Mouse (Mus musculus) limb, embryonic 15.5 days (tissue): ENCODE measurements around the gene Col9a1. TPM values are rescaled to one million over a fixed set of nuclear protein-coding genes. Genes with fewer than 3 reads are reported as not detected.
A peak's percentile ranks its signal among the peaks of the same experiment; 100 is the strongest.

Experiments used
- ATAC-seq: fragments of 200-750 bp; cut with Nextera tagmentation; 2 replicates; pipeline ENCODE4 v1.8.0; 2017; ENCODE audit warnings: low read depth, moderate TSS enrichment; ENCODE audit not compliant: insufficient number of reproducible peaks, low FRiP score, low TSS enrichment
- H3K27ac ChIP-seq: fragments of 300-500 bp; sonication (generic); 2 replicates; pipeline ENCODE4 v1.5.1; 2015; ENCODE audit warnings: moderate library complexity, mild to moderate bottlenecking, inconsistent platforms
- H3K27me3 ChIP-seq: fragments of 300-500 bp; sonication (generic); 2 replicates; pipeline ENCODE4 v1.6.1; 2015; ENCODE audit warnings: inconsistent platforms
- H3K36me3 ChIP-seq: fragments of 300-500 bp; sonication (generic); 2 replicates; pipeline ENCODE4 v1.6.1; 2015; ENCODE audit warnings: inconsistent platforms
- H3K4me1 ChIP-seq: fragments of 300-500 bp; sonication (generic); 2 replicates; pipeline ENCODE4 v1.6.1; 2015; ENCODE audit warnings: inconsistent platforms
- H3K4me2 ChIP-seq: fragments of 300-500 bp; sonication (generic); 2 replicates; pipeline ENCODE4 v1.6.1; 2015; ENCODE audit warnings: mild to moderate bottlenecking, inconsistent platforms
- H3K4me3 ChIP-seq: fragments of 300-500 bp; sonication (generic); 2 replicates; pipeline ENCODE4 v1.5.1; 2015; ENCODE audit warnings: mild to moderate bottlenecking, inconsistent platforms
- H3K9ac ChIP-seq: fragments of 300-500 bp; sonication (generic); 2 replicates; pipeline ENCODE4 v1.6.1; 2015; ENCODE audit warnings: inconsistent platforms
- H3K9me3 ChIP-seq: fragments of 300-500 bp; sonication (generic); 2 replicates; pipeline ENCODE4 v1.6.1; 2016; ENCODE audit warnings: inconsistent platforms
- WGBS: fragments of 180-500 bp; shearing (Covaris S2); methylation state at CpG from one replicate; pipeline ENCODE4 v1.1.7; 2015; 5-methylcytosine and 5-hydroxymethylcytosine counted together
- polyA plus RNA-seq: library from polyadenylated mRNA; unstranded; fragments of >200 nt; fragmentation: Nextera tagmentation; extraction: Ambion mirVana; gene quantifications from 2 replicates; pipeline ENCODE4 v1.2.1, GENCODE M21; 2015

Gene Col9a1
- polyA plus RNA-seq = 170 and 178 TPM in 2 replicates

DNA sequence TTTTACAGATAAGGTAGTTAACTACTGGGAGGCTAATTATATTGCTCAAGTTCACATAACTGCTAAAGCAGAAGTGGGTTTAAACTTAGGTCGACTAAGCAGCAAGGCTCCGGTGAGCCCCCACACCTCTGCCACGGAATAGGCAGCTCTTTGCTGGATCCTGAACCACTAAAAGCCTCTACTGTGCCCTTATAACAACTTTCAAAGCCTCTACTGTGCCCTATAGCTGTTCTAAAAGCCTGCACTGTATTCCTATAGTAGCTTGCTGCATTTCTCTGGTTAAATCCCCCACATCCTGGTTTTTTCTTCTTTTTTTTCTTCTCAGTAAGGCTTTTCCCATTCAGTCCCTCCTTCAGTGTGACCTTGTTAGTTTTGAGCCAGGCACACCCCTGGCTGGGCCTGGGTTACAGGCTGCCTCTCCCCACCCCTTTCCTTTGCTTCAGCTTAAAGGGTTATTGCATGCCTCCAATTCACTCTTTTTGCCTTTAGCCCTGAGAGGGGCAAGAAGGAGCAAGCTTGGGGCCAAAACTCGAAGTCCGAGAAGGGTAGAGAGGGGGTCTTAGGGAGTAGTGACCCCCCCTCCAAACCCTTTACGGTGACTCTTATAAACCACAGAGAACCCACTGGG is at the start of gene Col9a1:
Gene Col9a1 (plus strand): TSS at position 387 of the 628 bp plus-strand sequence.
- peak within 1 kb of the TSS; percentile 25 for H3K4me3 ChIP-seq

DNA sequence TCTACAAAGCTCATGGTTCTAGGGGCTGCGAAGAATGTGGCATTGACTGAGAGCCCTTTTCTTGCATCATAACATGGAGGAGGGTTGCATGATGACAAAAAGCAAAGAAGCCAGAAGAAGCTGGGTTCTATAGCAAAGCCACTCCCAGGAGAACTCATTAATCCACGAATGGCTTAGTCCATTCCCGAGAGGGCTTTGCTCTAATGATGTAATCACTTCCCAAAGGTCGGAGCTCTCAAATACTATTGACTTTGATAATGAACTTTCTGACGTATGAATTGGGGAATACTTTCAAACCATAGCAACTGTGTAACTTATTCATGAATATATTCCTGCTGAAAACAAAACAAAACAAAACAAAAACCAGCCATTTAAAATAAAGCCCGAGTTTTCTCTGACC is 49.5 kb upstream of the Col9a1 start:
- H3K4me1 ChIP-seq = no peaks in the 10 kb centered on the region
- H3K36me3 ChIP-seq = no peaks in the 10 kb centered on the region
- no peak overlapping the region for H3K4me2 ChIP-seq
- H3K9me3 ChIP-seq = no peaks in the 10 kb centered on the region
- no peak for ATAC-seq
- H3K27ac ChIP-seq = no peak overlapping the region
- H3K27me3 ChIP-seq = no peaks in the 10 kb centered on the region
- no peak overlapping the region for H3K4me3 ChIP-seq
- no peak overlapping the region for H3K9ac ChIP-seq
- WGBS = 64% methylated on average over 6 of the region's 6 CpGs

More for the DNA sequence above, at the start of gene Col9a1:
- Histone ChIP-seq H3K27ac (peak within 1 kb of the TSS; percentile 74), H3K9ac (no peak within 1 kb of the TSS), H3K4me2 (no peak within 1 kb of the TSS), H3K27me3 (no peaks in the 10 kb centered on the region), H3K9me3 (no peaks in the 10 kb centered on the region), H3K36me3 (no peaks in the 10 kb centered on the region), H3K4me1 (no peaks in the 10 kb centered on the region)
- ATAC-seq = peak; percentile 80
- WGBS = 58% methylated on average over 6 of the region's 6 CpGs

GRCm38 (mm10) chr1:24133853-24134252 is 43.6 kb upstream of the Col9a1 start:
- ATAC-seq = no peak
- no peaks in the 10 kb centered on the region for H3K4me1 ChIP-seq
- H3K27me3 ChIP-seq = 0 out of 2 replicates have a peak, but pooled peaks cover 3% of the 10 kb centered on the region
- H3K4me3 ChIP-seq = no peak overlapping the region
- WGBS = 42% methylated on average over 19 of the region's 19 CpGs
- no peak overlapping the region for H3K4me2 ChIP-seq
- no peak overlapping the region for H3K27ac ChIP-seq
- no peak overlapping the region for H3K9ac ChIP-seq
- no peaks in the 10 kb centered on the region for H3K9me3 ChIP-seq
- H3K36me3 ChIP-seq = no peaks in the 10 kb centered on the region

GRCm38 (mm10) chr1:24134792-24135191 is 42.6 kb upstream of the Col9a1 start:
- Histone ChIP-seq H3K4me1 (no peaks in the 10 kb centered on the region), H3K36me3 (no peaks in the 10 kb centered on the region), H3K9me3 (no peaks in the 10 kb centered on the region), H3K27ac (no peak overlapping the region), H3K27me3 (0 out of 2 replicates have a peak, but pooled peaks cover 3% of the 10 kb centered on the region), H3K4me2 (no peak overlapping the region), H3K4me3 (no peak overlapping the region), H3K9ac (no peak overlapping the region)
- WGBS = 3% methylated on average over 1 of the region's 1 CpGs
- no peak for ATAC-seq

GRCm38 (mm10) chr1:24137133-24137532 is 40.3 kb upstream of the Col9a1 start:
- H3K9me3 ChIP-seq = no peaks in the 10 kb centered on the region
- H3K27ac ChIP-seq = no peak overlapping the region
- H3K27me3 ChIP-seq = 0 out of 2 replicates have a peak, but pooled peaks cover 3% of the 10 kb centered on the region
- H3K36me3 ChIP-seq = no peaks in the 10 kb centered on the region
- no peak overlapping the region for H3K4me3 ChIP-seq
- H3K4me1 ChIP-seq = no peaks in the 10 kb centered on the region
- no peak overlapping the region for H3K9ac ChIP-seq
- ATAC-seq = no peak
- WGBS = 8% methylated on average over 3 of the region's 3 CpGs
- no peak overlapping the region for H3K4me2 ChIP-seq

DNA sequence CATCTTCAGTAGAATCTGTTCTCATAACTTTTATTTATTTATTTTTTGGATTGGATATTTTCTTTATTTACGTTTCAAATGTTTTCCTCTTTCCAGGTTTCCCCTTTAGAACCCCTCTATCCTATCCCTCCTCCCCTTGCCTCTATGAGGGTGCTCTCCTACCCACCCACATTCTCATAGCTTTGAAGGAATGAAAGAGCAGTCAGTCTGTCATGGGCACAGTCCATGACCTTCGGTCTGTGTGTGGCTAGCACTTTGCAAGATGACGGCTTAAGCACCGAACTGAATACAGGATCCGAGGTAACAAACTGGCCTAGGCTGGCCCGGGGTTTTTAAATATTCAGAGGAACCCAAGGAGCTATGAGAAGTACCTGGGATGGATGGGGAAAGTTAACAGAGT is 36.9 kb upstream of the Col9a1 start:
- no peaks in the 10 kb centered on the region for H3K36me3 ChIP-seq
- H3K9me3 ChIP-seq = no peaks in the 10 kb centered on the region
- 81% methylated on average over 6 of the region's 6 CpGs for WGBS

GRCm38 (mm10) chr1:24143504-24143903 is 33.9 kb upstream of the Col9a1 start:
- H3K4me2 ChIP-seq = no peak overlapping the region
- ATAC-seq = no peak

More for the DNA sequence above, 36.9 kb upstream of the Col9a1 start:
- no peak overlapping the region for H3K4me2 ChIP-seq
- H3K4me3 ChIP-seq = no peak overlapping the region
- no peak overlapping the region for H3K27ac ChIP-seq
- H3K27me3 ChIP-seq = no peaks in the 10 kb centered on the region
- H3K9ac ChIP-seq = no peak overlapping the region
- no peak for ATAC-seq
- no peaks in the 10 kb centered on the region for H3K4me1 ChIP-seq

GRCm38 (mm10) chr1:24157751-24158150 is 19.7 kb upstream of the Col9a1 start:
- H3K4me1 ChIP-seq = no peaks in the 10 kb centered on the region
- no peaks in the 10 kb centered on the region for H3K9me3 ChIP-seq
- WGBS = 93% methylated on average over 5 of the region's 5 CpGs
- no peak for ATAC-seq
- no peaks in the 10 kb centered on the region for H3K36me3 ChIP-seq
- H3K27me3 ChIP-seq = no peaks in the 10 kb centered on the region
- no peak overlapping the region for H3K27ac ChIP-seq
- no peak overlapping the region for H3K9ac ChIP-seq
- no peak overlapping the region for H3K4me2 ChIP-seq
- no peak overlapping the region for H3K4me3 ChIP-seq

More at GRCm38 (mm10) chr1:24143504-24143903, 33.9 kb upstream of the Col9a1 start:
- WGBS = 84% methylated on average over 8 of the region's 8 CpGs
- H3K4me1 ChIP-seq = no peaks in the 10 kb centered on the region
- H3K27me3 ChIP-seq = no peaks in the 10 kb centered on the region
- no peak overlapping the region for H3K9ac ChIP-seq
- no peak overlapping the region for H3K4me3 ChIP-seq
- no peak overlapping the region for H3K27ac ChIP-seq
- H3K9me3 ChIP-seq = no peaks in the 10 kb centered on the region
- no peaks in the 10 kb centered on the region for H3K36me3 ChIP-seq

GRCm38 (mm10) chr1:24169410-24169809 is 8.0 kb upstream of the Col9a1 start:
- no peaks in the 10 kb centered on the region for H3K36me3 ChIP-seq
- no peak overlapping the region for H3K9ac ChIP-seq
- no peaks in the 10 kb centered on the region for H3K27me3 ChIP-seq
- H3K27ac ChIP-seq = no peak overlapping the region
- 32% methylated on average over 6 of the region's 6 CpGs for WGBS
- no peak overlapping the region for H3K4me2 ChIP-seq
- H3K4me3 ChIP-seq = no peak overlapping the region
- ATAC-seq = peak; percentile 71; the same call in 1 of the 2 replicates
- H3K9me3 ChIP-seq = no peaks in the 10 kb centered on the region
- no peaks in the 10 kb centered on the region for H3K4me1 ChIP-seq

DNA sequence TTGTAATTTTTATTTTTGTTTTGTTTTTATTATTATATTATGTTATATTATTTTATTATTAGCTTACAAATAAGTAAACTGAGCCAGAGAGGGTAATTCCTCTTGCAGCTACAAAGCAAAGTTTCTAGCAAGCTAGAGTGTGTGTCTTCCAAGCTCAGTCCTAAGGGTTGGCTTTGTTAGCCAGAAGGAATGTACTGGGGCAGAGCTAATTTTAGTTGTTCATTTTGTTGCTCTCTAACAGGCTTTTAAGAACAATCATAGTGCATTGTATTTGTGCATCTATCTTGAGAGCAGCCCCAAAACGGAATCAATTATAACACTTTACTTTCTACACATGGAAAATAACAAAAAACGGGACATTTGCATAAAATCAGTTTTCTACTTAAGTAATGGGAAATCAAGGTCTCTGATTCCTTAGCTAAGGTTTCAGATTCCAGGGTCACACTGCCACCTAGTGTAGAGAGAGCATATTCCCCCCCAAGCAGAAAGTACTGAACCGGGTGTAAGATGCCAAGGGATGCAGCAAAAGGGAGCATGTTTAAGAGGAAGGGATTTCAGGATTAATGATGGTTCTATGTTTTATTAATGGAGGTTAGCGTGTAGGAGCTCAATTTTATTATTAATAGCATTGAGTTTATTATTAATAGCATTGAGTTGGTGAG is 6.1 kb upstream of the Col9a1 start:
- ATAC-seq = no peak
- Histone ChIP-seq H3K27ac (no peak overlapping the region), H3K4me1 (no peaks in the 10 kb centered on the region), H3K36me3 (no peaks in the 10 kb centered on the region), H3K9ac (no peak overlapping the region), H3K27me3 (no peaks in the 10 kb centered on the region), H3K4me3 (no peak overlapping the region), H3K4me2 (no peak overlapping the region), H3K9me3 (no peaks in the 10 kb centered on the region)
- WGBS = 3% methylated on average over 4 of the region's 4 CpGs

DNA sequence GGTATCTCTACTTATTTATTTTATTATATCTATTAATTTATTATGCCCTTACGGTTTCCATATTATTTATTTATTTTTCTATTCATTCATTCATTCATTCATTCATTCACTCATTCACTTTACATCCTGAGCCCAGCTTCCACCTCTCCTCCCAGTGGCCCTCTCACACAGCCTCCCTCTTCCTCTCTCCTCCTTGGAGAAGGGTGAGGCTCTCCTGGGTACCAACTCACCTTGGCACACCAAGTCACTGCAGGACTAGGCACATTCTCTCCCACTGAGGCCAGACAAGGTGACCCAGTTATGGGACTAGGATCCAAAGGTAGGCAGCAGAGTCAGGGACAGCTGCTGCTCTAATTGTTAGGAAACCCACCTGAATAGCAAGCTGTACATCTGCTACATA is 5.5 kb upstream of the Col9a1 start:
- Histone ChIP-seq H3K4me1 (no peaks in the 10 kb centered on the region), H3K9ac (no peak overlapping the region), H3K9me3 (no peaks in the 10 kb centered on the region), H3K4me3 (no peak overlapping the region), H3K36me3 (no peaks in the 10 kb centered on the region), H3K27ac (no peak overlapping the region), H3K4me2 (no peak overlapping the region), H3K27me3 (no peaks in the 10 kb centered on the region)
- WGBS = 65% methylated on average over 1 of the region's 1 CpGs
- no peak for ATAC-seq

- H3K36me3 ChIP-seq = no peaks in the 10 kb centered on the region
- H3K27ac ChIP-seq = no peak overlapping the region
- no peaks in the 10 kb centered on the region for H3K4me1 ChIP-seq
- H3K4me3 ChIP-seq = no peak overlapping the region
- WGBS = 52% methylated on average over 3 of the region's 3 CpGs
- H3K27me3 ChIP-seq = no peaks in the 10 kb centered on the region
- no peak overlapping the region for H3K4me2 ChIP-seq
- no peak for ATAC-seq
- H3K9ac ChIP-seq = no peak overlapping the region
- H3K9me3 ChIP-seq = no peaks in the 10 kb centered on the region
Observed at GRCm38 (mm10) chr1:24172656-24173055, 4.8 kb upstream of the Col9a1 start.
